Mouse (Mus musculus) 3134 (cell line): ENCODE measurements around the gene F2r.
A peak's percentile ranks its signal among the peaks of the same experiment; 100 is the strongest.

ENCODE experiments used
- DNase-seq: peaks from one replicate; pipeline ENCODE4 v3.0.0-alpha.2; 2011; ENCODE audit warnings: low spot score; ENCODE audit not compliant: insufficient read length; ENCODE audit errors: extremely low read depth

The F2r gene

GRCm38 (mm10) chr13:95618309-95618712 is at the start of gene F2r:
TSS of gene F2r (minus strand) at chr13:95618487.
- DNase-seq = peak; percentile 97

DNA sequence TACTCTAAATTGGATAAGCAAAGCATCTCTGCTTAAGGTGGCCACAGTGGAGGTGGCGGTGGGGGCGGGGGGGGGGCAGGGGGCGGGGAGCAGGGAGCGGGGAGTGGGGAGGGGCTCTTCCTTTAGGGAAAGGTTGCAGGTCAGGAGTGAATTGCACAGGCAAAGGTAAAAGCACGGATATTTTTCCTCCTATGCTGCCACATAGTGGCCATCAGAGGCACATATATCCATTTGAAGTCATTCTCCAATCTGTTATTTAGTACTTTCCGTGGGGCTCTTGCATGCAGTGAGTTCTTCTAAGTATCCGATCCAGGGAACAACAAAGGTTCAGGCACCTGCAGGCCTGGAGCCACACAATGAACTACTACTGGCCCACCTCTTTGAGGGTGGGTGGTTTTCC is 49.0 kb upstream of the F2r start:
- DNase-seq = peak; percentile 20

DNA sequence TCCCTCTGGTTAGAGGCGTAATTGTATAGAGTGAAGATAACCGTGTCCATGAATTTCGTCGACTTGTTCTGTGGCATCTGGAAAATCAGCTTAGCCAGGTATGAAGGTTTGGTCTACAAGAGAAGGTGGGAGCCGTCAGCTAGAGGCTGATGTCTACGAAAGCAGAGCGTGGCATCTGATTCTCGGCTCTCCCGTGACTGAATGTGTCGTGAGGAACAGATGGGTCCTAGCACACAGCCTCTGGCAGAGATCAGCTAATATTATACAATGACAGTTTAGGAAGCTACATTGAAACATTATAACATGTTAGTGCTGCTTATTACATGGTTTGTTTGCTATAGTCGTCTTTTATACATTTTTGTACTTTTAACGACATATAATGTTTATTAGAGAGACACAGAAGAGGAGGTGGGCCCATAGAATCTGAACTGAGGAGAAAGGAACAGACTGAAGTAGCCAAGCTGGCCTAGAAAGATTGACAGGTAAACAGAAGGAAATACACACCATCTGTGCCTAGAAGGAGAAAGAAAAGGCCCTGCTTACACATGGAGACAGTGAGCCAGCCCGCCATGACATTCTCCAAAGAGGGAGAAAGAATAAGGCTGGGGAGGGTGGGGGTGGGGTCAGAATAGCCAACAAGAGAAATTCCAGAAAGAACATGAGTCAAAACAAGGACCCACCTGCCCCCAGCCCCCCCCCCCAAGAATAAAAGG is 47.5 kb upstream of the F2r start:
- no peak for DNase-seq

GRCm38 (mm10) chr13:95663834-95664233 is 45.5 kb upstream of the F2r start:
- DNase-seq = no peak

- DNase-seq = no peak
Measured at GRCm38 (mm10) chr13:95659432-95659831, 41.1 kb upstream of the F2r start.

DNA sequence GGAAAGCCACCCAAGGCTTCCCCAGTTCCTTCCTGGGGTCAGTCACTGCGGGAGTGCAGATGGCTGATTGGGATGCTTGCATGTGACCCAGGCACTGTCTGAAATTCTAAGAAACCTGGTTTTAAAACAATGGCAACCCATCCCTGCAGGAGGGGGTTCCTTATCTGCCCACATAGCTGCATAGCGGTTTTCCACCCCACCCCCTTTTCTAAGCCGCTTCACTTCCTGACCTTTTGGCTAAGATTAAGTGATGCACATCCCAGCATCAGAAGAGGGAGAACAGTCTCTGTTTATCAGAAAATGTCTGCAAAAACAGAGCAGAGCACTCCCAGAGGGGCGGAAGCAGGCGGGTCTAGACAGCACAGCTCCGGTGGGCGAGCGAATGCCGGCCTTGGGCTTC is 38.9 kb upstream of the F2r start:
- no peak for DNase-seq

- DNase-seq = no peak
Measured at GRCm38 (mm10) chr13:95655284-95655683, 37.0 kb upstream of the F2r start.

DNA sequence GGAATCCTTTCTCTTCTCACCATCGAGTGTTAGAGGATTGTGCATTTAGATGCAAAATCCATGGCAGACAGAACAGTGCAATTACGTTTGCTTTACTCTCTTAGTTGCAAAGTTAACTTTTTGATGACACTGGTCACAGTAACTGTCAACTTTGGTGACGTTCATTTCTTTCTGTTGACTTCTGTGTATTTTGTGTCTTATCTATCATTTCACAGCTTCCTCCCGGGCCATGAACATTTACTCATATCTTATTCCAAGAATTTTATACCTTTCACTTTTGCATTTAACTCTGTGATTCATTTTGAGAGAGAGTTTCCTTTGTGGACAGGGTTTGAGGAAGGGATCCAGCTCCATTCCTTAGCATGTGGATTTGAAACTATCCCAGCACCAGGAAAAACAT is 35.4 kb upstream of the F2r start:
- no peak for DNase-seq

DNA sequence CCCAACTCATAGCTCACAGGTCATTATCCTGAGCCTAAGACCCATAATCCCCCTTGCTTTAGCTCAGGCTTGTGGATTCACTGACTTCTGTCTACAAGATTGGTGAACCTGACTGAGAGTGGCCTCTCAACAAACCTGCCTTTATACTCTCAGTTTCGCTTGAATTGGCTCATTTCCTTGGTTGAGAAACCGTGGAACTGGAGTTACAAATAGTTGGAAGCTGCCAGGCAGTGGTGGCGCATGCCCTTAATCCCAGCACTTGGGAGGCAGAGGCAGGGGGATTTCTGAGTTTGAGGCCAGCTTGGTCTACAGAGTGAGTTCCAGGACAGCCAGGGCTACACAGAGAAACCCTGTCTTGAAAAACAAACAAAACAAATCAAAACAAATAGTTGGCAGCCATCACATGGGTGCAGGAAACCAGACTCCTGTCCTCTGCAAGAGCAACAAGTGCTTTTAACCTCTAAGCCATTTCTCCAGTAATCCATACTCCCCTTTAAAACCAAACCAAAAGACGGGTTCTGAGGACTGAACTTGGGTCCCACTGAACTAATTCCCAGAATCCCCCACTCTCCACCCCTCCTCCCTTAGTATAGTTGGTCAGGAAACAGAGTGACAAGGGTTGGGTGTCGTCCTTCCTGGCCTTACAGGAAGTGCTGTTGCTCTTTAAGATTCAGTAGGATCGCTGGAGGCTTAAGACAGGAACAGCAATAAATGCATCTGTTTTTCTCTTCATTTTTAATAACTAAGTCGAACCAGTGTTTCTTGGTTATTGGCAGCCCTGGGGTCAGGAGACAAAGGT is 33.8 kb upstream of the F2r start:
- DNase-seq = no peak

- DNase-seq = no peak
Measured at GRCm38 (mm10) chr13:95649941-95650340, 31.7 kb upstream of the F2r start.

- no peak for DNase-seq
Measured at GRCm38 (mm10) chr13:95647248-95647647, 29.0 kb upstream of the F2r start.

DNA sequence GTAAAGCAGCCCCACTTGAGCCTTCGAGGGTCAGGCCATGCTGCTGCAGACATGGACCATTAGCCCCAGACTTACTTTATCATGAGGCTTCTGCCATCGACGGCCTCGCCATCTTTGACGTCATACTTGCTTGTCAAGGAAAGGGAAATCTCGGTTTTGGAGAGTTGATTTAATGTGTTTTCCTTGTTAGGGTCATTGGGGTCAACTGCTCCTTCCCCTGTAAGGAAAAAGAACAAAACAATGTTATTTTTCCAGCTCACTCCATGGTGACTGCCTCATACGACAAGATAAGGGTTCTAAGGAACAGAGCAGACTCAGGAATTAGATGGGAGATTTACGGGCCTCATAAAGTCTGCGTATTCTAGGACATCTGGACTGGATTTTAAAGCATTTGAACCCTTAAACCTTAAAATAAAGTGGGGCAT is 28.4 kb upstream of the F2r start:
- DNase-seq = no peak

- peak; percentile 27 for DNase-seq
Measured at GRCm38 (mm10) chr13:95643740-95644139, 25.5 kb upstream of the F2r start.

DNA sequence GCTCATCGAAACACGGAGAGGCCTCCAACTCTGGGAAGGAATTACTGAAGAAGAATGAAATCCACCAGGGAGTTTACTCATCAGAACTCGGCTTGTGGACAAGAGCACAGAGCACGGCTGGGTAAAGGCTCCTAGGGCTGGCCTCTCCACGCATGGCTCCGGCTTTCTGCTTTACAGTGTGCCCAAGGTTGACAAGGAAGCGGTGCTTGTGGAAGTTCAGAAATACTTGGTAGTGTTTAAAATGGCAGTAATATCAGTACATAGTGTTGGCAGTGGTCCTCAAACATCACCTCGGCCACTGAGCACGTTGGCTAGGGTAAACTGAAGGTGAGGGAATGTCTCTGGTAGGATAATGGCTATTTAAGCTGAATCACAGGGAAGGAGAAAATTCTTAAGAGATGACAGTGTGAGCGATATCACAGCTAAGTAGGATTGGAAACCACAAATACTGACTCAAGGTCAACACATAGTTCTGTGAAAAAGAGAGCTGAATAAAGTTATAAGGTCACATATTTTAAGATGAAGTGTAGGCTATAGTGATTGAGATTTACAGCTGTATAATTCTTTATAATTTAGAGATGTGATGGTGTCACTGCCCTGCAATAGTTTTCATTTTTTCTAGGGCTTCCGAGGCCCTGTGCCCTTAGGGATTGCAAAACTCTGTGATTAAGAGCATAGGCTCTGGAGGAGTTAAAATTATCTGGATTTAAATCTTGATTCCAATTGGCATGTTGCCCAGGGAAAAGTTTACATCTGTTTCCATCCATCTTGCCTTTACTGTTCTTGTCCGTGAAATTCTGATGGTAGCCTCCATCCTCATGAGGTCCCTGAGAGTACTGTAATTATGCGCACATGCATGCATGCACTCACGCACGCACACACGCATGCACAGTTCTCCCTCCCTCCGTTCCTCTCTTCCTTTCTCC is 23.0 kb upstream of the F2r start:
- peak; percentile 61 for DNase-seq

DNA sequence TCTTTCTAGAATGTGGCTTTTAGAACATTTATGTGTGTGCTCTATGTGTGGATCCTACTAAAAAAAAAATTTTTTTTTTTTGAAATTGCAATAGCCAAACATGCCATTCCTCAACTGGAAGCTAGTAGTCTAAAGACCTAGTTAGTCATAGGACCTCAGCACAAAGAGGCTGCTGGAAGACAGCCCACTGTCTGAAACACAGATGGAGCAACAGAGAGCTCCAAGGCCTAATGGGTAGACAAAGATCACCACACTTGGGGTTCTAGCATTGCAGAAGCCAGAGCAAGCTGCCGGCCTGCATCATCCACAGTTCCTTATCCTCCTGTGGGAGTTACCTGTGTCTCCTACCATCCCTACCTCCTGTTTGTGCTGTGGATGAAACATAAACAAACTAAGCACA is 22.1 kb upstream of the F2r start:
- peak; percentile 68 for DNase-seq

DNA sequence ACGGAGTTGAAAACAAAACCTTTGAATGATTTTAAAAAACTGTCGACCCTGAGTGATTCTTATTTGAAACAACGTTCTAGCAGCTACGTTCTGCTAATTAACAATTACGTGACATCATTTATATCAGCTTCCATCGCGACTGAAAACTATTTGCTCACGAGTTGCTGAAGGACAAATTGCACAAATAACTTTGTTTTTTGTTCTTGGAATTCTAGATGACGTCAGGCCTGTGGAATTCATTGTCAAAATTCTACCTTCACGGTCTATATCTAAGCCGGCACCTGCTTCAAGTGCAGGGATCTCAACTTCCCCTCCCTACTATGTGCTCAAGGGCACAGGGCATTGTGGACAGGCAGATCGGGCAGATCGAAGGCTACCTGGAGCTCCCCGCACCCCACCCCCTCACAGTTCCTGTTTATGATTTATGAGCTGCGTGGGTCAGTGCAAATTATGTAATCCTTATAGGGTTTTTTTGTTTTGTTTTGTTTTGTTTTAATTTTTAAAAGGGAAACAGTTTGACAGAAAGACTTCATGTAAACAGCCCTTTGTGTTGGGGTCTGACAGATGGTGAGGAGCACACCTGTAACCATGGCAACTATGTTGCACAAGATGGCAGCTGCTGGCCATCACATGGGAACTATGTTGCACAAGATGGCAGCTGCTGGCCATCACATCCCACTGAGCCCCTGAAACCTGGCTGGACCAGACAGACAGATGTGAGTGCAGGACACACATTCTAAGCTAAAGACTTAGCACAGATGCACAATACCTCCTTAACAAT is 21.2 kb upstream of the F2r start:
- no peak for DNase-seq

DNA sequence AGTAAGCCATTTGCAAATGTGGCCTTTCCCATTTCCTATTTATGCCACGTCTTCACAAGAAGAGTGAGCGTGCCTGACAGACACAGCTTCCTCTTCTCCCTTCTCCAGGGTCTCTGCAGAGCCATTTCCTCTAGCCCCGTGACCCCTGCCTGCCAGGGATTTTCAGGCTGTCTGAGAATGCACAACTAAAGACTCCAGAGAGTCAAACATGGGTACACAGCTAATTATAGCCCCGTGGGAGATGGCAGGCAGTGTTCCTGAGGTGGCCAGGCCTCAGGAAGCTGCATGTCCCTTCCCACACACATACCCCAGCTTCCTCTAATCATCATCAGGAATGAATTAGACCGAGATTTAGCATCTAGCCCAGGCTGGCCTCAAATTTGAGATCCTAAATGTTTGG is 20.6 kb upstream of the F2r start:
- DNase-seq = no peak

DNA sequence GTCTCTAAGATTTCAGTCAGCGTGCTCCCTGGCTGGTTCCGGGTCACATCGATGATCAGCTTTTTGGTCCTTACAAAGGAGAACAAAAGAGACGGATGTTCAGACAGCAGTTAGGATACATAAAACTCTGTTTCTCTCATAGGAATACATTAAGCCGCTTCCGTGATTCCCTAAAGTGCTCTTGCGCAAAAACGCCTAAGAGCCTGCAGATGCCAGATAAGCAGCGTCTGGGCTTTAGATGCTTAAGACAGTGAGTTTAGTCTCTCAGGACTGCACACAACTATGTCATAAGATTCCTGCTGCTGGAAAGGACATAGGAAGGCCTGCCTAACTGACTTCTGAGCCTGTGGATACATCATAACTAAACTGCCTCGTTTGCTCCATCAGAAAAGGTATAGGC is 19.4 kb upstream of the F2r start:
- no peak for DNase-seq

- no peak for DNase-seq
Measured at GRCm38 (mm10) chr13:95635301-95635700, 17.0 kb upstream of the F2r start.

DNA sequence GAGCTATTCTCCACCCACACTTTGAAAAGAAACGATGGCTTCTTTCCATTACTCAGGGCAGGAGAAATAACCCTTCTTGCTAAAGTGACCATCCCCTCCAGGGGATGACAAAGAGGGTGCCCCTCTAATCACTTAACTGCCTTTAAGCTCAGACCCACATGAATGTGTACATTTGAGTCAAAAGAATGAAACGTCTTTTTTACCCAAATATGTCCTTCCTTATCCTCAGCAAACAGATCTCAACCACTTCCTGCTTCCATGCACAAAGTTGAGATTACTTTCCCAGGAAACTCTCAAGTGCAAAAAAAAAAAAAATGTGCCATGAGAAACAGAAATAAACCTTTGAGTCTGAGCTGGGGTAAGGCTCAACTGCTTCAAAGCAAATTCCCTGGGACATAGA is 16.2 kb upstream of the F2r start:
- no peak for DNase-seq
